Mouse (Mus musculus) lung, postnatal 0 days (tissue): ENCODE measurements around the gene Hddc2.

ENCODE experiments used
- CTCF ChIP-seq: IDR thresholded peaks from 2 replicates; pipeline ENCODE4 v1.5.1; 2016; ENCODE audit warnings: antibody characterized with exemption, mild to moderate bottlenecking
- EP300 ChIP-seq: IDR thresholded peaks from 2 replicates; pipeline ENCODE4 v1.6.1; 2016; ENCODE audit warnings: antibody characterized with exemption, mild to moderate bottlenecking, control low read depth

GRCm38 (mm10) chr10:31351056-31351455, 37.9 kb downstream of the Hddc2 start:
- TF ChIP-seq CTCF (no peak), EP300 (no peak)
